Mouse (Mus musculus): Measurements from ENCODE around the gene Fndc3b. TPM values are rescaled to one million over a fixed set of nuclear protein-coding genes. Genes with fewer than 3 reads are reported as not detected.
"Not testable (repeated sequence)": the region's sequence is repeated elsewhere in the genome, so short reads cannot be mapped to it uniquely, and the experiment has no call there.

The Fndc3b gene
- polyA plus RNA-seq, 1 experiment from 2014 or later = 28.0 TPM

DNA sequence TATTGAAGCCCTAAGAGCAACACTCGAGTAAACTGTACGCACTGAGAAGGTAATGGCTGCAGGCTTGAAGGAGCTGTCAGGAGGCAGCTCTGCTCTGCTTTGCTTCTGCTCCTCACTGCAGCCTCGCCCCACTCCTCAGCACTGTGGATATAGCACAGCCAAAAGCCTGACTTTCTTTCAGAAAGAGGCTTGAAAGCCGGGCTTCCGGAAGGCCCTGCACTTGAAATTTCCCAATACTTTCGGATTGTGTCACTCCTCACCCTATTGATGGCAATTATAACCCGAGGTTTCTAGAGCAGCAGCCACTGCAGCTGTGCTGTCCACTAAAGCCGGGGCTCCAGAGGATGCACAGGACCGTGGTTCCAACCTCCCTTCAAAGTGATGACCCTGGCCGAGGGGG is 227.3 kb downstream of the Fndc3b start:
- no peak for ATAC-seq (ENCODE audit: insufficient number of reproducible peaks, insufficient read depth, low FRiP score, low TSS enrichment)
- peaks cover 23% of the 10 kb centered on the region for H3K36me3 ChIP-seq
- no peak overlapping the region for H3K4me2 ChIP-seq (replicated peaks)
- no peaks in the 10 kb centered on the region for H3K9me3 ChIP-seq
- no peaks in the 10 kb centered on the region for H3K4me1 ChIP-seq
- no peak overlapping the region for H3K4me3 ChIP-seq
- 85% methylated on average over 10 of the region's 10 CpGs for WGBS
- no peak overlapping the region for H3K27ac ChIP-seq
- H3K27me3 ChIP-seq = no peaks in the 10 kb centered on the region
- no peak overlapping the region for H3K9ac ChIP-seq

DNA sequence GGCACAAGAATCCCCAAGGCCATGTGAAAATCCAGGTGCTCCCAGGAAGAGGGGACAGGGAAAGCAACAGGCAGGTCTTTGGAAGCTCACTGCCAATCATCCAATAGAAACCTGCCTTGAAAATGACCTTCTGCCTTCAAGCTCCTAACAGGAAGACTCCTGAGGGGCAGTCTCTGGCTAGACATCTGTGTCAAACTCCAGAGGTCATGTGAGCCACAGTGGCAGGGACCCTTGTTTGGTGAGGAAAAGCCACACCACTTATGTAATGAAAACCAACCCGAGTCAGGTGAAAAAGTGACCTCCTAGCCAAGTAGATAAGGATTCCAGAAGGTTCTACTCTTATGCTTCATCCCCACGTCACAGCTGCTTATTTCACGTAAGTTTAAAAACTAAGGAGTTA is 227.8 kb downstream of the Fndc3b start:
- Histone ChIP-seq H3K9ac (no peak overlapping the region), H3K9me3 (no peaks in the 10 kb centered on the region), H3K27ac (no peak overlapping the region), H3K27me3 (no peaks in the 10 kb centered on the region), H3K36me3 (peaks cover 23% of the 10 kb centered on the region), H3K4me2 (replicated peaks) (no peak overlapping the region), H3K4me3 (no peak overlapping the region), H3K4me1 (no peaks in the 10 kb centered on the region)
- ATAC-seq (ENCODE audit: insufficient number of reproducible peaks, insufficient read depth, low FRiP score, low TSS enrichment) = no peak
- WGBS = 76% methylated on average over 3 of the region's 3 CpGs

DNA sequence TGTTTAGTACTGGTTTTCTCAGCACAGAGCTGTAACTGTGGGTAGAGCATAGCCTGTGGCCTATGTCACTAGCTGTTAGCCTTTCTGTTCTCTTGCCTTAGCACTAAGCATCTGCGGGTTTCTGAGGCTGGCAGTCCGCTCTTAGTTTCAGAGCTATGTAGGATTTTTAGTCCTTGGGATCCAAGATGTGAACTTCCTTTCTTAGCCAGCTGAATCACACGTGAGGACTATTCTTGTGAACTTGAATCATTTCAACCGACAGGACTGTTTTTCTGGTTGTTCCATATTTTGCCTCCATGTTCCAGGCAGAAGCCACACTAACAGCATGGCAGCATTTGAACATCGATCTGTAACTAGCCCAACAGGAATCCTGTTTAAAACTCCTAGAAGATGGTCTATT is 229.4 kb downstream of the Fndc3b start:
- no peak overlapping the region for H3K27ac ChIP-seq
- H3K4me2 ChIP-seq (replicated peaks) = no peak overlapping the region
- H3K4me3 ChIP-seq = no peak overlapping the region
- no peaks in the 10 kb centered on the region for H3K9me3 ChIP-seq
- no peaks in the 10 kb centered on the region for H3K27me3 ChIP-seq
- H3K36me3 ChIP-seq = peaks cover 11% of the 10 kb centered on the region
- H3K4me1 ChIP-seq = no peaks in the 10 kb centered on the region
- H3K9ac ChIP-seq = no peak overlapping the region
- no peak for ATAC-seq (ENCODE audit: insufficient number of reproducible peaks, insufficient read depth, low FRiP score, low TSS enrichment)
- 93% methylated on average over 5 of the region's 5 CpGs for WGBS

DNA sequence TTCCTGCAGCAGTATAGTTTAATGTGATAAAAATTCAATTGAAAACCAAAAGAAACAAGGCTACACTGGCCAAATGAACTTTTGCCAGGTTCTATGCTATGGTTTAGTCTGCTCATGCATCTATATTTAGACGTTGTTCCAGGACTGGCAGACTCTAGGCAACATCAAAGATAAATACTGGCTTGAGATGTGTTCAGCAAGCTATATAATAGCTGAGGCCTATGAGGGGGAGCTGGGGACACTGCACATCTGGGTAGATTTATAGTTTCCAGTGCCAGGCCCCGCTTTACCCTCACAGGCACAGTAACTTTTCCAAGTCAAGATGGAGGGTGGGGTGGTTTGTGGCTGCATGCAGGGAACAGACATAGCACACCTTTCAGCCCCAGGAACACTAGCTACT is 231.7 kb downstream of the Fndc3b start:
- no peak overlapping the region for H3K9ac ChIP-seq
- WGBS = 84% methylated on average over 2 of the region's 2 CpGs
- no peak overlapping the region for H3K4me3 ChIP-seq
- peaks cover 2% of the 10 kb centered on the region; the same call in 1 of the 2 replicates for H3K36me3 ChIP-seq
- no peak overlapping the region for H3K27ac ChIP-seq
- no peak overlapping the region for H3K4me2 ChIP-seq (replicated peaks)
- no peaks in the 10 kb centered on the region for H3K9me3 ChIP-seq
- no peaks in the 10 kb centered on the region for H3K27me3 ChIP-seq
- H3K4me1 ChIP-seq = no peaks in the 10 kb centered on the region
- no peak for ATAC-seq (ENCODE audit: insufficient number of reproducible peaks, insufficient read depth, low FRiP score, low TSS enrichment)

DNA sequence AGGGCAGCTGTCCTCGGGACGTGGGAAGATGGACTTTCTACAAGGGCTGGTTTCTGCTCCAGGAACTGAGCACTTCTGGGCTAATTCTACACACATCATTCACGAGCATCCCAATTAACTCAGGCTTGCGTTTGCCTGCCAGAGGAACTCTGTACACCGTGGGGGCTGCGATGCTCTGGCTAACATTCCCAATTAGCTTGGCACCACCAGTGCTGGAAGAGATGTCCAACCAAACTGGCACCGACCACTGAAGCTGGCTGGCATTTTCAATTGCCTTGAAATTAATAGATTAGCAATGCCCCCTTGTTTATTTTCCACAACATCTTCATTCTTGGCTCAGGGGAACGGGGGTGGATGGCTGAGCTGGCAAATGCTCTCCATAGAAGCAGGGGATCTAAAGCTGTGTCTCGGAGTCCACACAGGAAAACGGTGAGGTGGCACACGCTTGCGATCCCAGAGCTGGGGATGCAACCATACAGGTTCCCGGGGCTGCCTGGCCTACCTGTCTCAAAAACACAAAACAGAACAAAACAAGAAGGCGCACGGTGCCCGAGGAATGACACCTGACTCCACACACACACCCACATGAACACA is 232.4 kb downstream of the Fndc3b start:
- Histone ChIP-seq H3K27me3 (no peaks in the 10 kb centered on the region), H3K9me3 (no peaks in the 10 kb centered on the region), H3K36me3 (peaks cover 9% of the 10 kb centered on the region), H3K4me1 (no peaks in the 10 kb centered on the region), H3K27ac (no peak overlapping the region), H3K4me3 (no peak overlapping the region), H3K4me2 (replicated peaks) (no peak overlapping the region), H3K9ac (no peak overlapping the region)
- no peak for ATAC-seq (ENCODE audit: insufficient number of reproducible peaks, insufficient read depth, low FRiP score, low TSS enrichment)
- 85% methylated on average over 16 of the region's 16 CpGs for WGBS

DNA sequence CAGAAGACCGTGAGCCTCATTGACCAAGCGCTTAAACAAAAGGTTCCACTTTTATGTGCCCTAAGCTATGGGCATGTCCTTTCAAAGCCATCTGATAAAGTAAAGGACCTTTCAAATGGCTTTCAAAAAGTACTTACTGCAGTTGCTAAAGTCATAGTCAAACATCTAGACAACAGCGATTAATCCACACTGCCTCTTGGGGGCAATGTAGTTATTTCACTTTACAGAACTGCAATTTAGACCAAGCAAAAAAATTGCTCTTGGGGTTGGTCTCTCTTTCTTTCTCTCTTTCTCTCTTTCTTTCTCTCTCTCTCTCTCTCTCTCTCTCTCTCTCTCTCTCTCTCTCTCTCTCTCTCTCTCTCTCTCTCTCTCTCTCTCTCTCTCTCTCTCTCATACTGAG is 233.4 kb downstream of the Fndc3b start:
- 92% methylated on average over 3 of the region's 3 CpGs for WGBS
- not testable (repeated sequence) for ATAC-seq (ENCODE audit: insufficient number of reproducible peaks, insufficient read depth, low FRiP score, low TSS enrichment); H3K4me1 ChIP-seq; H3K27ac ChIP-seq; H3K27me3 ChIP-seq; H3K9me3 ChIP-seq; H3K4me3 ChIP-seq; H3K4me2 ChIP-seq (replicated peaks); H3K9ac ChIP-seq
- H3K36me3 ChIP-seq = peaks cover 18% of the 10 kb centered on the region

DNA sequence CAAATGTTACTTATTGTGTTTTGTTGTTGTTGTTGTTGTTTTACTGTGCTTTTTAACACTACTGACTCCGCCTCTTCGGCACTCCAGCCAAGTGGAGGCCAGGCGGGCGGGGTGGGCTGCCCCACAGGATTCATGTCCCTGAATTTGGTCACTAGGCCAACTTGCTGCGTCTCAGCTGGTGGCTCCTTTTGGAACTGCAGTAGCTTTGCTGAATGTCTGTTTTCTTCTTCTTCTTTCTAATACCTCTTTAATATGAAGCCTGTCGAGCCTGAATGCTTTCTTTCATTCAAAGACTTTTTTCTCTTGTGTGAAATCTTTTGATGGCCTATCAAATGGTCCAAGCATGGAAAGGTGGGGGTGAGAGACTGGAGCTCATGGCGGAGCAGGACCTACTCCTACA is 235.2 kb downstream of the Fndc3b start:
- no peak overlapping the region for H3K4me2 ChIP-seq (replicated peaks)
- ATAC-seq (ENCODE audit: insufficient number of reproducible peaks, insufficient read depth, low FRiP score, low TSS enrichment) = no peak
- no peaks in the 10 kb centered on the region for H3K4me1 ChIP-seq
- no peaks in the 10 kb centered on the region for H3K27me3 ChIP-seq
- no peak overlapping the region for H3K27ac ChIP-seq
- WGBS = 78% methylated on average over 7 of the region's 7 CpGs
- 0 out of 2 replicates have a peak, but pooled peaks cover 6% of the 10 kb centered on the region for H3K9me3 ChIP-seq
- no peak overlapping the region for H3K4me3 ChIP-seq
- H3K9ac ChIP-seq = no peak overlapping the region
- peaks cover 18% of the 10 kb centered on the region for H3K36me3 ChIP-seq

DNA sequence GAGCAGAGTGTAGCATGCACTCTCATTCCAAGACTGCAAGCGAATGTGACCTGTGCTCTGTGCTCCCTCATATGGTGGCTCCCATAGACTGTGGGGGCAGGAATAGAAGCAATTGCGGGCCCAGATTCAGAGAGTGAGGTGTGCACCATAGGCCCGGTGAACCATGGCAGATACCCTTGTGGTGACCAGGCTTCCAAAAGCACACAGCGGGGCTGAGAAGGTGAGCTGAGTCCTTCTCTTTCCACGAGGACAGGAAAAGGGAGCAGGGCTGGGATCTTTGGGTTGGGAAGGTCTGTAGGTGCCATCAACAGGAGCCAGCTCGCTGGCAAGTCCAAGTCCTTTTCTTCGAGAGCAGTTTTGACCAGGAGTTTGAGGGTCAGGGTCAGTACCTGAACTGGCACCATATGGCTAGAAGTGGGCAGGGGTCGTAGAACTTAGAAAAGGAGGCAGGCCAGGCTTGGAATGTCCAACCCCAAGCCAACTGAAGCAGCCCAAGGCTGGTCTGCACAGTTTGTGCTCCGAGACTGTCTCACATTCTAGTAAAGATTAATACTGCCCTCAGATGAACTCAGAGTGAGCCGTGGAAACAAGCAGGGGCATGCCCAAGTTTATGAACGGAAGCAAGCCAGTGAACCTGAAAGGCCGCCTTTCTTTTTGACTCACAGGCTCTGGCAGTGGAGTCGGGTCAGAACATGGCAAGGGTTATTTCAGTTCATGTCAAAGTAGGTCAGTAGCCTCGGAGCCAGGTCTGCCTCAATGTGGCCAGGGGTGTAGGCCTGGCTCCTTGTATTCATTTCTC is 237.1 kb downstream of the Fndc3b start:
- no peak overlapping the region for H3K9ac ChIP-seq
- H3K4me3 ChIP-seq = no peak overlapping the region
- H3K27ac ChIP-seq = no peak overlapping the region
- H3K9me3 ChIP-seq = 0 out of 2 replicates have a peak, but pooled peaks cover 6% of the 10 kb centered on the region
- no peaks in the 10 kb centered on the region for H3K27me3 ChIP-seq
- 91% methylated on average over 14 of the region's 14 CpGs for WGBS
- no peak for ATAC-seq (ENCODE audit: insufficient number of reproducible peaks, insufficient read depth, low FRiP score, low TSS enrichment)
- no peak overlapping the region for H3K4me2 ChIP-seq (replicated peaks)
- peaks cover 28% of the 10 kb centered on the region for H3K36me3 ChIP-seq
- H3K4me1 ChIP-seq = no peaks in the 10 kb centered on the region

DNA sequence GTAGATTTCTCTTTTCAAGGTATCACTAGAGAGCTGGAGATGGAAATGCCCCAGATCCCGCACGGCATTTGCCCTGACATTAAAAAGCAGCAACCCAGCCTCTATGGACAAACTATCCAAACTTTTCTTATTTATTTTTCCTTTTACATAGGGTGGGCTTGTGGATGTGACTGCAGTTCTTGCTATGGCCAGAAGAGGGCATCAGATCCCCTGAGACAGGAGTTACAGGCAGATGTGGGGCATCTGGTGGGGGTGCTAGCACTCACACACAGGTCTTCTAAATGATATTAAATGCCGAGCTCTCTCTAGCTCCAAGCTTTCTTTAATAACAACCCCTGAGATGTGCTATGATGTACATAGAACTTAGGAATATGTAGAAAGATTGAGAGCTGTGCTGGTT is 238.3 kb downstream of the Fndc3b start:
- Histone ChIP-seq H3K27ac (no peak overlapping the region), H3K4me3 (no peak overlapping the region), H3K9me3 (0 out of 2 replicates have a peak, but pooled peaks cover 6% of the 10 kb centered on the region), H3K27me3 (no peaks in the 10 kb centered on the region), H3K9ac (no peak overlapping the region), H3K4me2 (replicated peaks) (no peak overlapping the region), H3K4me1 (no peaks in the 10 kb centered on the region), H3K36me3 (peaks cover 37% of the 10 kb centered on the region)
- 96% methylated on average over 3 of the region's 3 CpGs for WGBS
- no peak for ATAC-seq (ENCODE audit: insufficient number of reproducible peaks, insufficient read depth, low FRiP score, low TSS enrichment)

DNA sequence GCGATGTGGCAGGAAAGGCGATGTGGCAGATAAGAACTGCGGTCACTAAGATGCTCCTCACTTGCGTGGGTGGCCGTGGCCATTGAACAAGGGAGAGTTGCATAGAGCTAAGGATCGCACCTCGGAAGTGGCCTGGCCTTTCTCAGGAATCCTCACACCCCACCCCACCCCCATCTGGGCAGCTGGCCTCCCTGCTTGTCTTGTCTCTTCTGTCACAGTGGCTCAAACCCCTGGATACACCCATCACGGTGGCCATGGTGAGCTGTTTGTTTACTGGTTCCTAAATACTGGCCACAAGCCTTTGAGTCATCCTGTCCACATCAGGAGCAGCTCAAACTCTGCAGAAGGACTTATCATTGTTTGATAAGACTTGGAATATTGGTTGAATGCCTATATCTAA is 240.3 kb downstream of the Fndc3b start:
- no peak overlapping the region for H3K4me3 ChIP-seq
- no peaks in the 10 kb centered on the region for H3K27me3 ChIP-seq
- no peaks in the 10 kb centered on the region for H3K4me1 ChIP-seq
- H3K9ac ChIP-seq = no peak overlapping the region
- peaks cover 37% of the 10 kb centered on the region for H3K36me3 ChIP-seq
- 94% methylated on average over 8 of the region's 8 CpGs for WGBS
- H3K27ac ChIP-seq = no peak overlapping the region
- 0 out of 2 replicates have a peak, but pooled peaks cover 6% of the 10 kb centered on the region for H3K9me3 ChIP-seq
- no peak overlapping the region for H3K4me2 ChIP-seq (replicated peaks)
- ATAC-seq (ENCODE audit: insufficient number of reproducible peaks, insufficient read depth, low FRiP score, low TSS enrichment) = no peak

DNA sequence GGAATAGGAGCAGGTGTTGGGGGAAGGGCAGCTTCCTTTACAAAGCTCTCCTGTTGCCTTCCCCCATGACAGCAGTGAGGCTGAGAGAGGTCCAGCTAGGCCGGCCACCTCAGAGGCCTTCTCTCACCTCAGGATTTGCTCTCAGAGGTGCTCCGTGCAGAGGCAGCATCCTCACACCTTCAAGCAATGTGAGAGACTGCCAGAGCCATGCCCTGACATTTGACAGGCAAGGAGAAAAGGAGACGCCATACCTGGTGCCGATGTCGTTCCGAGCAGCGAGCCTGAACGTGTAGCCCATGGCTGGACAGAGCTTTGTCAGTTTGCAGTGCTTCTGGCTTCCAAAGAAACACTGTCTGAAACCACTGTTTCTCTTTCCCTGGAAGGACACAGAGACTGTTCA is 241.1 kb downstream of the Fndc3b start:
- H3K4me3 ChIP-seq = no peak overlapping the region
- H3K4me1 ChIP-seq = no peaks in the 10 kb centered on the region
- no peak overlapping the region for H3K27ac ChIP-seq
- WGBS = 92% methylated on average over 8 of the region's 8 CpGs
- 0 out of 2 replicates have a peak, but pooled peaks cover 6% of the 10 kb centered on the region for H3K9me3 ChIP-seq
- ATAC-seq (ENCODE audit: insufficient number of reproducible peaks, insufficient read depth, low FRiP score, low TSS enrichment) = no peak
- peaks cover 38% of the 10 kb centered on the region for H3K36me3 ChIP-seq
- H3K4me2 ChIP-seq (replicated peaks) = no peak overlapping the region
- H3K27me3 ChIP-seq = no peaks in the 10 kb centered on the region
- no peak overlapping the region for H3K9ac ChIP-seq

DNA sequence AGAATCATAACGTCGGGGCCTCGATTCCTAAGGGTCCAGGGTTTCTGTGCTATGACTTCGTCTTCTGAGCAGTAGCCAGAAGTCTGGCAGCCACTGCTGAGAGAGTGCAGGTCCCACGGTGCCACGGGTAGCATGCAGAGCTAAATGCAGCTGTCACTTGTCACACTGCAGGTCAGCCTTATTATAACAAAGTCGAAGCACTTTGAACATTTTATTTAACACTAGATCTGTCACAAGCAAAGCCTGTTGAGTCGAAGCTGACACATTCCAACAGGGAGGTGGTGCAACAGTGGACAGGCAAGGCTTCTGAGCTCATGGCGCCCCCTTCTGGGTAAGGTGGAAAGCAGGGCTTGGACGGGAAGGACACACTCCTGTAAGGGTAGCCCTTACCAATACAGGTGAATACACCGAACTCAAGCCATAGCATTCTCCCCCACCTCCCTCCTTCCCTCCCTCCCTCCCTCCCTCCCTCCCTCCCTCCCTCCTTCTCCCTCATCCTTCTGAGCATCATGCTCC is 243.5 kb downstream of the Fndc3b start:
- H3K4me3 ChIP-seq = no peak overlapping the region
- no peaks in the 10 kb centered on the region for H3K4me1 ChIP-seq
- no peaks in the 10 kb centered on the region for H3K9me3 ChIP-seq
- H3K36me3 ChIP-seq = peaks cover 34% of the 10 kb centered on the region
- H3K27me3 ChIP-seq = no peaks in the 10 kb centered on the region
- H3K9ac ChIP-seq = no peak overlapping the region
- no peak overlapping the region for H3K4me2 ChIP-seq (replicated peaks)
- WGBS = 76% methylated on average over 11 of the region's 11 CpGs
- ATAC-seq (ENCODE audit: insufficient number of reproducible peaks, insufficient read depth, low FRiP score, low TSS enrichment) = no peak
- H3K27ac ChIP-seq = no peak overlapping the region
